Mouse (Mus musculus) lung, postnatal 14 days (tissue): Measurements from ENCODE around the gene Mvb12b.

Experiments
- DNase-seq: peaks from one replicate; pipeline ENCODE4 v3.0.0; 2021

Gene Mvb12b

DNA sequence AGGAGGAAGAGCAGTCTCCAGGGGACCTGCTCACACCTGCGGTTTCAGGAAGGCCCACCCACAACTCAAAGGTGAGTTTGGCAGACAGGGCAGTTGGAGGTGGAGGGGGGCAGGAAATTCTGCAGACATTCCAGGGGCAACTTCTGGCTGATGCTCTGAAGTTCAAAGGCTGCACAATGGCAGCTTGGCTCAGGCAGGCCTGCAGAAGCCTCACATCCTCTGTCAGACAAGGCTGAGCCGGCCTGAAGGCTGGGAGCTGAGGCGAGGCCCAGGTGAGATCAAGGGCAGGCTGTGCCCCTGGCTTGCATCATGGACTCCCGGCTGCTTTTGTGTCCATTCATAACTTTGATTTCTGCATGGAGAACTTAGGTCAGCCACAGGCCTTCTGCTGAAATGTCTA, 41.1 kb downstream of the Mvb12b start:
- DNase-seq, result no peak

DNA sequence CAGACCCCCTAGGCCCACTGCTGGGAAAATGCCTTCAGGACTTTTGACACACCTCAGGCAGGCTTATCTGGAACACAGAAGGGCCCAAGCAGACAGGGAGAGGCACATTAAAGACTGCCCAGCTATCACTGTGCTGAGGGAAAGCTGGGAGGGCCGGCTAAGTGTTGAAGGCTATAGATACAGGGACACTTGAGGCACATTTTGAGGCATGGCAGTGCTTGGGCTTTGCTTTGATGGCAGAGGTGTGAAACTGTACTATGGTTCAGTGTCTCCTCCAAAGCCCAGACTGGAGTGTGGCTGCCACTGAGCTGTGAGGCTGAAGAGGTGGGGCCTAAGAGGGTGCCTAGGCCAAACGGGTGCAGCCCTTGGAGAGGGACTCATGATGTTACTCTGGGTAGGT, 44.1 kb downstream of the Mvb12b start:
- DNase-seq, result no peak

DNA sequence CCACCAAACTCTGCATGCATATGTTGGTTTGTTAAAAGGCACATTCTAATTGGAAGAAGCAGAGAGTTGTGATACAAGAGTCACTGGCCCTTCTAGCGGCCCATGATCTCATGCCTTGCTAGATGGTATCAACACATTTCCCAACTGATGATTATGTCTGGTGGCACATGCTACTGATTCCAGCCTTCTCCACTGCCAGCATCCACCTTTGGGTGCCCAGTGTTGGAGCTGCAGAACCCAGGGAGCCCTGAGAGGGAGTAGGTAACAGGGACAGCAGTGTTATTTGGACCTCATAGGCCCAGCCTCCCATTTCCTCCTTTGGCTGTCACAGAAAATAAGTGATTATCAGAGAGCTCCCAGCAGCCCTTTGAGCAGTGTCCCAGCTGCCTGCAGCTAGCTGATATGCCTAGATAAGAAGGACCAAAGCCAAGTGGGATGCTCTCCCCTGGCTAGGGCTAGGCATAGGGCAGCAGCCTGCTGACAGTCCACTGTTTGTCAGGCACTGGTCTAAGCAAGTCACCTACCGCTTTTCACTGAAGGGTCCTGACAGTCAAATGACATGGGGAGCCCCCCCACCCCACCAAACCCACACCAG, 44.7 kb downstream of the Mvb12b start:
- peak; percentile 43 for DNase-seq

DNA sequence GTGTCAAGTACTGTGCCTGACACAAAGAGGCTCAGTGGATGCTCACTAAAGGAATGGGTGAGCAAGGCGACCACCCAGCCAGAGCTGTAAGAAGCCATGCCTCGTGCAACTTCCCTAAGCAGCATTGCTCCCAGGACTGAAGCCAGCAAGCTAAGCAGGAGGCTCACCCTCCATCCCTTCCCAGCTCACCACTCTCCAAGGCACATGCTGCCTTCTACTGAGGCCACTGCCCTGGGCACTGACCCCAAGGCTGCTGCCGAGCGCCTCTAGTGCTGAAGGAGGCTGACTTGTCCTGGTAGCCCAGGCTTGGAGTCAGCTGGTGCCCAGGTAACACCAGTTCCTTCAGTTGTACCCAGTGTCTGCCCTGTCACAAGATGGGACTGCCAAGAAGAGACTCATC, 45.8 kb downstream of the Mvb12b start:
- no peak for DNase-seq

DNA sequence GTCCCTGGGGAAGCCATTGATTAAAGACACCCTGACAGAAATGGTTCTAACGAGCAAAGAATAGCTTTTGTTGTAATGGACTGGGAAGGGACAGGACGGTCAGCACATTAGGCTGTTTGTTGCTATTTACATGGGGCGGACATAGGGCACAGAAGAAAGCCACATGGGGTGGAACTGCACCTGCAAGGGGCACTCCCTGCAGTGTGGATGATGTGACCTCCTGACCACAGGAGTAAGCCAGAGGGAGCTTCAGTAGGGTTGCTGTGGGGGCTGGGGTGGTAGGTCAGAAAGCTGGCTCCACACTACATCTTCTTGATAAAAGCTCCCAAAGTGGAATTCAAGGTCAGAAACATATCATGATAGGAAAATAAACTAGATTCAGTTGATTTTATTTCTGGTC, 47.3 kb downstream of the Mvb12b start:
- no peak for DNase-seq

DNA sequence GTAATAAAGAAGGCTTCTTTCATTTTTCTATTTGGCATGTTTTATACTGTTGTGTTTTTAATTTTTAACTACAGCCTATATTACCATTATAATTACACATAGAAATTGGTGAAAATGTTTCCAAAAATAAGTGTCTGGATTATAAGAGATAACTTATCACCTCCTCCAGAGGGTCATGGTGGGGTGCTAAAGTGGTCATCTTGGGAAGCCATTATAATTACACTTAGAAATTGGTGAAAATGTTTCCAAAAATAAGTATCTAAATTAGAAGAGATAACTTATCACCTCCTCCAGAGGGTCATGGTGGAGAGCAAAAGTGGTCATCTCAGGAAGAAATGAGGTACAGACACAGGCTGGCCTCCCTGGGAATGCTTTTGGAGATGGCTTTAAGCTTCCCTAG, 48.5 kb downstream of the Mvb12b start:
- no peak for DNase-seq

DNA sequence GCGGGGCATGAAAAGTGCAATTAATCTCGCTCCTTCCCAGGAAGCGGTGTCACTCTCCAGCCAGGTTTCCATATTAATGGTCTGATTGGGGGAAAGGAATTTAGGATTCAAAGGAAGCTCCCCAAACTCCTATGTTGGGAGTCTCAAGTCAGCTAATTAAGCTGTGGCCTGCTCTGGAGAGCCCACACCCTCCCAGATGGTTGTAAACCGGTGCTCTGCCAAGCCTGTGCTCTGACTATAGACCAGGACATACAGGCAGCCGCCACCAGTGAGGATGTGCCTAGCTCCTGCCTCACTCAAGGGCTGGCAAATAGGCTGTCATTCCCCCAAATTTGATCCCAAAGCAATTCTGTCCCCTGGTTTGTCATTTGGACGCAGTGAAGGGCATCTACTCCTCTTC, 50.4 kb downstream of the Mvb12b start:
- DNase-seq, result no peak

DNA sequence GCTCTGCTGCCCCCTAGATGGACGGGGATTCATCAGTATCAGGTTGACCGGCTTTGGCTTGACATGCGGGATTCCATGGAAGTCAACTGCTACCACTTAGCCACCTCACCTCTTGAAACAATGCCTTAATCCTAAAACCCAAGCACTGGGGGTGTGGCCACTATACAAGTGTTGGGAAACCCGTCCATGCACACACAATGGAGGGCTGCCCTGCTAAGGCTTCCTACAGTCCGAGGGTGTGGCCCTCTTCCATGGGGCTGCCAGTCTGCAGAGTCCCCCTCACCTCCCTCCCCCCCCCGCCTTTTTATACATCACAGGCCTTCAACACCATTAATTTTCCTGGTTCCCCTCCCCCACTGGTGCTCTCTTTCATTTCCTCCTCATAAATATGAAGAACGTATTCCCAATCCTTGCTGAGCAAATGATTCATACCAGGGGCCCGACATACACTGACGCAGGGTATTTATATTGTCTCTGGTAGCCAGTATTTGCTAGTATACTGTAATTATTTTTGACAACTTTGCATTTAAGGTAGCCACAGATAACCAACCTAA, 51.0 kb downstream of the Mvb12b start:
- no peak for DNase-seq

DNA sequence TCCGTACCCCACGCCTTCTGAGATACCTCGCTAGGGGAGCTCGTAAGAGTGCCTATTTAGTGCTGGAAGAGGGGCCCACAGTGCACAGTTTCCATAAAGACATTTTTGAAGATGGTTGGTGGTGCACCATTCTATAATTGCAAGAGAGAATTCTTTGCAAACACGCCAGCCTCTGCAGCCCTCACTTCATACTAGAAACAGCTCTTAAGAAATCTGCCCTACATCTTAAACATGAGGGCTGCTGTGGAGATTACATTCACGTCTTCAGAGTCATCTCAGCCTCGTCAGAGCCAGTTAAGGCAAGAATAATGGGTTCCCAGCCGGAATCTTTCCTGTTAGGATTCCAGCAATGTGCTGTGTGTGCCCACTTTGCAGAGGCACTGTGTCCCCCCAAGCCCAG, 52.7 kb downstream of the Mvb12b start:
- DNase-seq, result no peak

DNA sequence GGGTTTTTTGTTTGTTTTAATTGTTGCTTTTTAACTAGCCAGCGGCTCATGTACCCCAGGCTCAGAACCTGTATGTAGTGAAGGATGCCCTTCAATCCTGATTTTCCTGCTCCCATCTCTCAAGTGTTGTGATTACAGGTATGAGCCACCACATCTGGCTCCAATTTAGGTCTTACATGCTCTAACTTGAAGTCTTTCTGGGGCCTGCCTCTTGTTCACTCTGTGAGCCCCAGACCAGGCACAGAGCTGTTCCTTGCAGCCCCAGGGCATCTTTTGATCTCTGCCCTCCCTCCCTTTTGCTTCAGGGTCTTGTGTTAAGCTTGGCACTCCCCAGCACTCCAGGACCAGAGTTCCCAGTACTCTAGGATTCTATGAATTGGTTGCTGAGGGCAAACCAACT, 53.8 kb downstream of the Mvb12b start:
- no peak for DNase-seq

DNA sequence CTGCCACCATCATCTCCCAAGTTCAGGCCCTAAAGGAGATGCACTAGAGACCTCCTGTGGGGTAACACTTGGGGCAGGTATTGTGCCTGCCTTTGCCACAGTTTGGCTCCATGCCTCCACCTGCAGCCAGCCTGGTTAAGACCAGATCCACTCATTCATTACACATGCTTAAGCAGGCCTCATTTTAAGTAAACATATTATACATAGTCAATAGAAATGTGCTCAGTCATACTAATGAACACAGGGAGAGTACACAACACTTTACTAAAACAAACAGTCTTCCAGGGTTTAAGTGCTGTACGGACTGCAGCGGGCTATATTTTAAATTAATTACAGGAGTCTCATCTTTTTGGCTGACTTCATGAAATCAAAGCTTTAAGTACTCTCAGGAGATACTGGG, 57.9 kb downstream of the Mvb12b start:
- DNase-seq, result no peak

DNA sequence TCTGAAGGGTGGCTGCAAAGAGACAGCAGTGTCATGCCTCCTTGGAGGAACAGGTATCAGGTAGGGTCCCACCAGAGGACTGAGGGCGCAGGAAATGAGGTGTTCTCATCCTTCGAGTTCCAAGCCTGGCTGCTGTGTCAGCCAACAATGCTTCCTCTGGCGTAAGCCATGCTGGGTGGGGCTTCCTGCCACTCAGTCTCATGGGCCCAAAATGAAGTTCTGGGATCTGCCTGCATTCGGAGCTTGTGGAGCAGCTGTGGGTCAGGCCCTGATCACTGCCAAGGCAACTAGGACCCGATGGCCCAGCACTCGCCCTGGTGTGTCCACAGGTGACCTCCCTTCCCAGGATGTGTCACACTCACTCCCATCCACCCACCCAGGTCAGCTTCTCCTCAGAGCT, 61.0 kb downstream of the Mvb12b start:
- no peak for DNase-seq

DNA sequence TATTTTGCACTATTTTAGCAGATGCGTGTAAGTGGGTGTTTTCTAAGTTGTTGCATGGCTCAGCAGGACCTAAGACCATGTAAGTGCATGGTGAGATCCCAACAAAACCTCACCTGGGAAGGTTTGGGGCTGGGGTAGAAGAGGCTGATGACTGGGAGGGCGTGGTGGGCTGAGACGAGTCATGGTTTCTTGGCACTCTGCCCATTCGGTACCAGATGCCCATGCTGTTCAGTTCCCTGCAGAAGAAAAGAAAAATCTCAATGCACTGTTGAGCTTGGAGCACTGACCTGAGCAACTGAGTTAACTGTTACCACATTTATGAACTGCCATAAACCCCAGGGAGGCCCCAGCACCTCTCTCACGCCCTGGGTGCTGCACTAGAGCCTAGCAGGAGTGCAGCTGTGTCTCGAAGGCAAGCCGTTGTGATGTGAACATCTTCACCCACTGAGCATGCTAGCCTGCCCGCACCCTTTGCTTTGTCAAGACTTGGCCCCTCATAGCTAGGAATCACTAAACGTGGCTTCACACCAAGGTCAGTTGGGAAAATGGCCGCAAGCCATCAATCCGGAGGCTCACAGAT, 62.7 kb downstream of the Mvb12b start:
- DNase-seq, result no peak

DNA sequence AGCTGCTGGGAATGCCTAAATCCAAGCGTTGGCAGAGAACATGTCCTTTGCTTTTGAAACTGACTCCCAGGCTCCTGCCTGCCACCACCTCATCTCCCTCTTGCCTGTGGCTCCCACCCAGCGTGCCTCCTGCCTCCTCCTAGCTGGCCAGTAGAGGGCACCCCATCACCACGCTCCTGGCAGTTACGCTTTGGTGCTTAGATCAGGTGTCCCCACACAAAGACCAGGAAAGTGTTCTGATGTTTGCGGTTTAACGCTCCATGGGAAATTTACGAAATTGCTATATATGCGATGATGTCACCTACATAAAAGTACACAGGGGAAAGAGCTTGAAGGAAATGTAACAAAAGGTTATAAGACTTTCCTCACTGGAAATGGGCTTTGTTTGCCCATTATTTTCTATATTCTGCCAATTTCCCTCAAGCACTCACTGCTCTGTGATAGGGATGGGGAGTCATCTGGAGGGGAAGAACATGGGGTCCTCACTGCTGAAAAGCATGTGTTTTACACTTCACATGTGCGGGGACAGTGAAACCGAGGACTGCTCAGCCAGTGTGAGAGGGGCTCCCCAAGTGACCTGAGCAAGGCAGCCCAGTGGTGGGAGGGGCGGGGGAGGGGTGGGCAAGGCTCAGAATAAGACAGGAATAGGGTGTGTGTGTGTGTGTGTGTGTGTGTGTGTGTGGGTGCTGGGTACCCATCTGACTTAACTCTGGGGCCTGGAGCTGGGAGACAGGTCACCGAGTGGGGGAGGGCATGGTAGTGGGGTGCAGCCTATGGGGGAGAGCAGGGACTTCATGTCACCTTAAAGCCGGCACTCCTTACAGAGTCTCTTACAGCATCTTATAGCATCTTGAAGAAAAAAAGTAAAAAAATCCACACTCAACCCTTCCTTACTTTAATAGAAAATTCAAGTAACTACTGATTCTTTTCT, 65.8 kb downstream of the Mvb12b start:
- peak; percentile 92 for DNase-seq

DNA sequence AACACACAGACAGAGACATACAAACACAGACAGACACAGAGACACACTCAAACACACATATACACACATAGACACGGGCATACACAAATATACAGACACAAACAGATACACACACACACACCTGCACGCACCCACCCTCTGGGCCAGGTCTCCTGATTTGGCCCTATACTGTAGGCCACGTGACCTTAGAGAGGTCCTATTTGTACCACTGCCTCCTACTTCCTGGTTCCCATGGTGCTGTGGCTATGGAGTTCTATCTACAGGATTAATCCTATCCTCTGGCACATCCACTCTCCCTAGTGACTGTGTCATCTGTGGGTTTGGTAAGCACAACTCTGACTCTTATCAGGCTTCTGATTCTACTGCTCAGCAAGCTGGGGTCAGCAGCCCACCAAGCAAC, 67.3 kb downstream of the Mvb12b start:
- DNase-seq, result no peak

DNA sequence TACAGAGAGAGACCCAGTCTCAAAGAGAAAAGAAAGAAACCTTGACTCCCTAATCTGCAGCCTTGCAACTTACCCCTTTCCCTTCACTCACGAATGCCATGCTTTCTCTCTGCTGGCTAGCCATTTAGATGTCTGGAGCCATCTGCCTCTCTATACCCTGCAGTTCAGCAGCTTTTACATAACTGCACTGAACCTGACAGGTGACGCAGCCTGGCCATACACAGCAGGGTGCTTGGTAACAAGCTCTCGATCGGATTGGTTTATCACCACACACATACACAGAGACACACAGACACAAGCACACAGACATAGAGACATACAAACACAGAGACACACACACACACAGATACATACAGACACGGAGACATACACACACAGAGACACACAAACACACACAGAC, 67.7 kb downstream of the Mvb12b start:
- DNase-seq, result no peak

DNA sequence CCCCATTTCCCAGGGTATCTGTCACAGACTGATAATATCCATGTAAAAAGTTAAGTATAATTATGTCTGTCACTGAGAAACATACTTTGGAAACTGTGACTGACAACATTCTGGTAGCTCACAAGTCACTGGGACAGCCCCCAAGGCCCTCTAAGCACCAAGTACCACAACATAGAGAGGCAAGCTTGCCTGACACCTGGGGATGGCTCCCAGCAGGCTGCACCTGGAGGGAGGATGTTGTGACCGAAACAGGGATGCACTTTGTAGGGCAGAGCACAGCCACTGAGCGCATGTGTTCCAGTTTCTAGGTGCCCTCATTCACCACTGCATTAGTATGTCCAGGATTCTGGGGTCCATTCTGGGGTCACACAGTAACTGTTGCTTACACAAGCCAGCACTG, 69.4 kb downstream of the Mvb12b start:
- no peak for DNase-seq

DNA sequence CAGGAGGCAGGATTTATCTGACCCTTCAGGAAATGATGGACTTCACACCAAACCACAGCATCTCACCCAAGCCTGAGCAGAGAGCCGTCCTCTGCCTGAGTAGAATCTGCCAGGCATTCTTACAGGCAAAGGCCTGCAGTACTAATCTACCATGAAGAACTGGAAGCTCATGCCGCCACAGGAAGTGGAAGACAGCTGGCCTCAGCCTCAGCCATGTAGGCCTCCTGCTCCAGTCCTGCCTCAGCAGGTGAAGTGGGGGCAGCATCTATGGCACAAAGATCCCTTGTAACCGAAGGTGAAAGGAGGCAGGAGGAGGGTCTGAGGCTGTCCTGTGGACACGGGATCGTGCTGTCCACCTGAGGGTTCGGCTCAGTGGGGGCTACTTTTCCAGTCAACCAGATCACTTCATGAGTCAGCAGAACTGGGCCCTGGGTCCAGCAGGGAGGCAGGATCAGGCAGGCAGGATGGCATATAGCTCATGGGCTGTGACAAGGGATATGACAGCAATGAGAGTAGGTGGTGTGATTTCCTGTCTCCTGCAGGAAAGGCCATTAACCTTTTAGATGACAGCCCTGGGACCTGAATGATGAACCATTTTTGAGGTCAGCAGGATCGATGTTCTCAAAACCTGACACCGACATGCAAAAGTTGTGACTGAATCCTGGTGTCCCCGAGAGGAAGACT, 69.9 kb downstream of the Mvb12b start:
- no peak for DNase-seq

DNA sequence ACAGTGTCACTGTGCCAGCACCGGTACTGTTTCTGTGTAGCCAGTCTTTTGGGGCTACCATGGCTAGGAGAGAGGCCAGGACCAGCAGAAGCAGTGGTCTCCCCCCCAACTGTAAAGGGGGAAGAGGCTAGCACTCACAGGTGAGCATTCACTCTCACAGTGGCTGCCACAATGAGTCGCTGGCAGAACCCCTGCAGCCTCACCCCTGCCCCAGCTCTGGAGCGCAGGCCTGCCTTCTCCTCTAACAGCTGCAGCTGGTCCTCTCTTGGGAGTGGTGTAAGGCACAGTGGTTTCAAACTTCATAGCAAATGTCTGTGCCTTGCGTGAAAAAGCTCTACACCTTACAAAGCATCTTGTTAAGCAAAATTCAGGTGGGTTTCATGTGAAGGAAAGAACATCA, 70.7 kb downstream of the Mvb12b start:
- no peak for DNase-seq

DNA sequence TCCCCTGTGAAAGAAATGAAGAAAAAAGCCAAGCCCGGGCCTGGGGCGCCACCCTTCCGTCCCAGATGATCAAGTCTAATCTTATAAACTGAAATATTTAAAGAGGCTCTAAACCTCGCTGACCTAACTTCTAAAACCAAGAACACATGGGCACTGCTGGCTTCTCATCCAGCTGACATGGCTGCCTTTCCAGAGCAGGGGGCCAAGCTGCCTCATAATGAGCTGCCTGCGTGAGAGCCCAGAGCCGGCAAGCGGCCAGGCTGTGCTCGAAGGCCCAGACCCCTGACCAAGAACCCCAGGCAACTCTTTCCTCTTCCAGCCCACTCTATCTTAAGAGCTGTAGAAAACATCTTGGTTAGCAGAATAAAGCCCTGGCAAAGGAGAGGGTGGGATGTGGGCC, 73.2 kb downstream of the Mvb12b start:
- DNase-seq, result no peak

DNA sequence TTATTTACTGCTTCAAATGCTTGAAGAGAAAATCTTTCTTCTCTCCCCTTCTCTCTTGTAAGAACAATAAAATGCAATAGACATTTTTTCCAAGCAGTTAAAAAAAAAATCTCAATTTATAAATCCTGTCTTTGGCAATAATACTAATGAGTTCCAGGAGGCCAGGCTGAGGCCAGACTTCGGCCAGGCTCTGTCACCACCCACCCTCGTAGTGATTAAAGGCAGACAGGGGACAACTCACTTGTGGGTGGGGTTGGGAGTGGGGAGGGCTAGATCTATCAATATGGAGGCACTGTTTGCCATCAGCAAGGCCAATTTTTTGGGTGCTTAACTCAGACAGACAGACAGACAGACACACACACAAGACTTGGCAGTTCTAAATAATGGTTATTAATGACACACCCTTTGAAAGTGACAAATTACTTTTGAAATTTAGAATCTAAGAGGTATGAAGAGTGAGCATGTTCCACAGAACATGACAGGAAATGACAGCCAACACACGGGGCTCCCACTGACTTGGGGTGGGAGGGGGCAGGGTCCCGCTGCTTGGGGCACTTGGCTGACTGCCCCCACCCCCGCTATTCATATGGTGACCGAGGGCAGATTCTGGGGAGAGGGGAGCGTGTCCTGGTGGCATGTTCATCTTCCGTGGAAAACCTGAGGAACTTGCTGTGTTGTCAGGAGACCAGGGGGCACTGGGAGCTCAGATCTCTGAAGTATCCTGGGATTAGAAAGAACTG, 74.1 kb downstream of the Mvb12b start:
- no peak for DNase-seq

DNA sequence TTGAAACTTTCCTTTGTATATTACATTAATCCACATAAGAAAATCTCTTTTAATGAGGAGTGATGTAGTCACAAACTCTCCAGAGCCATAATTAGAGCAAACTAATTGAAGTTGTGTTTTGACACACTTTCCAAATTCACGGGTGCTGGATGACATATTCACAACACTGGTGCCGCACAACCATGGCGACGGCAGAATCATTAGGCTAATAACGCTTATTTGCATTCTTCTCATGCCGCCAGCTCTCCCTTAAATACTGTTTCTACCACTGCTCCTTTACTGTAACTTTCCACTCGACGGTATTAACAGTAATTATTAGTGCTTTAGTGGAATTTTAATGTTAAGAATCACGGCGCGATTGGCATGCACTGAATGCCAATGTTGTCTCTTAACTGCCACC, 74.8 kb downstream of the Mvb12b start:
- no peak for DNase-seq
